Mouse (Mus musculus): ENCODE results near the gene Car2. TPM values are rescaled to one million over a fixed set of nuclear protein-coding genes. Genes with fewer than 3 reads are reported as not detected.
A peak's percentile ranks its signal among the peaks of the same experiment; 100 is the strongest.

Car2 gene
- polyA plus RNA-seq, 1 experiment from 2014 or later: 83.2 TPM

- no peak for ATAC-seq
- WGBS: 65% methylated on average over 9 of the region's 9 CpGs
- H3K27me3 ChIP-seq (replicated peaks; ENCODE audit: control insufficient read depth, insufficient read depth, low read length): no peaks in the 10 kb centered on the region
Measured at GRCm38 (mm10) chr3:14876325-14876918, 9.7 kb upstream of the Car2 start.

GRCm38 (mm10) chr3:14877251-14877909, 8.7 kb upstream of the Car2 start:
- Histone ChIP-seq H3K27ac (ENCODE audit: low read length) (no peak overlapping the region), H3K36me3 (ENCODE audit: control insufficient read depth, insufficient read depth, low read length) (no peaks in the 10 kb centered on the region), H3K4me2 (ENCODE audit: low read depth, low read length) (no peak overlapping the region), H3K4me3 (ENCODE audit: low read length) (no peak overlapping the region), H3K27me3 (replicated peaks; ENCODE audit: control insufficient read depth, insufficient read depth, low read length) (no peaks in the 10 kb centered on the region), H3K9ac (ENCODE audit: low read depth, low read length) (no peak overlapping the region), H3K9me3 (ENCODE audit: control insufficient read depth, low read length) (no peaks in the 10 kb centered on the region), H3K4me1 (ENCODE audit: control insufficient read depth, insufficient read depth, low read length) (no peaks in the 10 kb centered on the region)
- ATAC-seq: peak; percentile 65
- WGBS: 83% methylated on average over 7 of the region's 7 CpGs

More at GRCm38 (mm10) chr3:14876325-14876918, 9.7 kb upstream of the Car2 start:
- Histone ChIP-seq H3K4me3 (ENCODE audit: low read length) (no peak overlapping the region), H3K9me3 (ENCODE audit: control insufficient read depth, low read length) (no peaks in the 10 kb centered on the region), H3K27ac (ENCODE audit: low read length) (no peak overlapping the region), H3K4me1 (ENCODE audit: control insufficient read depth, insufficient read depth, low read length) (no peaks in the 10 kb centered on the region), H3K9ac (ENCODE audit: low read depth, low read length) (no peak overlapping the region), H3K36me3 (ENCODE audit: control insufficient read depth, insufficient read depth, low read length) (no peaks in the 10 kb centered on the region), H3K4me2 (ENCODE audit: low read depth, low read length) (no peak overlapping the region)

GRCm38 (mm10) chr3:14878749-14879223, 7.3 kb upstream of the Car2 start:
- Histone ChIP-seq H3K27ac (ENCODE audit: low read length) (no peak overlapping the region), H3K36me3 (ENCODE audit: control insufficient read depth, insufficient read depth, low read length) (no peaks in the 10 kb centered on the region), H3K27me3 (replicated peaks; ENCODE audit: control insufficient read depth, insufficient read depth, low read length) (no peaks in the 10 kb centered on the region), H3K4me1 (ENCODE audit: control insufficient read depth, insufficient read depth, low read length) (no peaks in the 10 kb centered on the region), H3K4me2 (ENCODE audit: low read depth, low read length) (no peak overlapping the region), H3K9me3 (ENCODE audit: control insufficient read depth, low read length) (no peaks in the 10 kb centered on the region), H3K9ac (ENCODE audit: low read depth, low read length) (no peak overlapping the region), H3K4me3 (ENCODE audit: low read length) (no peak overlapping the region)
- WGBS: 81% methylated on average over 6 of the region's 6 CpGs
- ATAC-seq: peak; percentile 80

- Histone ChIP-seq H3K36me3 (ENCODE audit: control insufficient read depth, insufficient read depth, low read length) (no peaks in the 10 kb centered on the region), H3K4me2 (ENCODE audit: low read depth, low read length) (no peak overlapping the region), H3K9ac (ENCODE audit: low read depth, low read length) (no peak overlapping the region), H3K27me3 (replicated peaks; ENCODE audit: control insufficient read depth, insufficient read depth, low read length) (no peaks in the 10 kb centered on the region), H3K9me3 (ENCODE audit: control insufficient read depth, low read length) (no peaks in the 10 kb centered on the region), H3K27ac (ENCODE audit: low read length) (no peak overlapping the region), H3K4me3 (ENCODE audit: low read length) (no peak overlapping the region), H3K4me1 (ENCODE audit: control insufficient read depth, insufficient read depth, low read length) (no peaks in the 10 kb centered on the region)
- no peak for ATAC-seq
- 87% methylated on average over 3 of the region's 3 CpGs for WGBS
Measured at GRCm38 (mm10) chr3:14879293-14879692, 6.8 kb upstream of the Car2 start.

GRCm38 (mm10) chr3:14880277-14880676, 5.8 kb upstream of the Car2 start:
- H3K4me2 ChIP-seq (ENCODE audit: low read depth, low read length): no peak overlapping the region
- no peaks in the 10 kb centered on the region for H3K4me1 ChIP-seq (ENCODE audit: control insufficient read depth, insufficient read depth, low read length)
- no peaks in the 10 kb centered on the region for H3K27me3 ChIP-seq (replicated peaks; ENCODE audit: control insufficient read depth, insufficient read depth, low read length)
- no peaks in the 10 kb centered on the region for H3K9me3 ChIP-seq (ENCODE audit: control insufficient read depth, low read length)
- no peak overlapping the region for H3K9ac ChIP-seq (ENCODE audit: low read depth, low read length)
- H3K4me3 ChIP-seq (ENCODE audit: low read length): no peak overlapping the region
- WGBS: 58% methylated on average over 2 of the region's 2 CpGs
- H3K27ac ChIP-seq (ENCODE audit: low read length): no peak overlapping the region
- no peaks in the 10 kb centered on the region for H3K36me3 ChIP-seq (ENCODE audit: control insufficient read depth, insufficient read depth, low read length)
- ATAC-seq: no peak

- Histone ChIP-seq H3K4me2 (ENCODE audit: low read depth, low read length) (no peak overlapping the region), H3K36me3 (ENCODE audit: control insufficient read depth, insufficient read depth, low read length) (no peaks in the 10 kb centered on the region), H3K4me3 (ENCODE audit: low read length) (no peak overlapping the region), H3K27me3 (replicated peaks; ENCODE audit: control insufficient read depth, insufficient read depth, low read length) (peaks cover 5% of the 10 kb centered on the region; the same call in 1 of the 2 replicates), H3K27ac (ENCODE audit: low read length) (no peak overlapping the region), H3K9me3 (ENCODE audit: control insufficient read depth, low read length) (no peaks in the 10 kb centered on the region), H3K9ac (ENCODE audit: low read depth, low read length) (no peak overlapping the region), H3K4me1 (ENCODE audit: control insufficient read depth, insufficient read depth, low read length) (no peaks in the 10 kb centered on the region)
- no peak for ATAC-seq
Measured at GRCm38 (mm10) chr3:14882005-14882404, 4.1 kb upstream of the Car2 start.

GRCm38 (mm10) chr3:14882756-14883155, 3.3 kb upstream of the Car2 start:
- Histone ChIP-seq H3K9me3 (ENCODE audit: control insufficient read depth, low read length) (no peaks in the 10 kb centered on the region), H3K4me3 (ENCODE audit: low read length) (no peak overlapping the region), H3K4me1 (ENCODE audit: control insufficient read depth, insufficient read depth, low read length) (no peaks in the 10 kb centered on the region), H3K27ac (ENCODE audit: low read length) (no peak overlapping the region; the same call in 1 of the 2 replicates), H3K9ac (ENCODE audit: low read depth, low read length) (no peak overlapping the region), H3K36me3 (ENCODE audit: control insufficient read depth, insufficient read depth, low read length) (no peaks in the 10 kb centered on the region), H3K27me3 (replicated peaks; ENCODE audit: control insufficient read depth, insufficient read depth, low read length) (peaks cover 6% of the 10 kb centered on the region; the same call in 1 of the 2 replicates), H3K4me2 (ENCODE audit: low read depth, low read length) (no peak overlapping the region)
- 57% methylated on average over 3 of the region's 3 CpGs for WGBS
- no peak for ATAC-seq

- H3K9me3 ChIP-seq (ENCODE audit: control insufficient read depth, low read length): no peaks in the 10 kb centered on the region
- no peak overlapping the region for H3K4me3 ChIP-seq (ENCODE audit: low read length)
- H3K36me3 ChIP-seq (ENCODE audit: control insufficient read depth, insufficient read depth, low read length): no peaks in the 10 kb centered on the region
- H3K27ac ChIP-seq (ENCODE audit: low read length): no peak overlapping the region
- no peak for ATAC-seq
- peaks cover 6% of the 10 kb centered on the region; the same call in 1 of the 2 replicates for H3K27me3 ChIP-seq (replicated peaks; ENCODE audit: control insufficient read depth, insufficient read depth, low read length)
- no peak overlapping the region for H3K4me2 ChIP-seq (ENCODE audit: low read depth, low read length)
- no peak overlapping the region for H3K9ac ChIP-seq (ENCODE audit: low read depth, low read length)
- H3K4me1 ChIP-seq (ENCODE audit: control insufficient read depth, insufficient read depth, low read length): no peaks in the 10 kb centered on the region
Measured at GRCm38 (mm10) chr3:14884826-14885225, 1.2 kb upstream of the Car2 start.

GRCm38 (mm10) chr3:14887134-14887666, 1.1 kb downstream of the Car2 start:
- Histone ChIP-seq H3K4me3 (ENCODE audit: low read length) (peak overlapping the region; percentile 80), H3K9ac (ENCODE audit: low read depth, low read length) (peak overlapping the region; percentile 80), H3K9me3 (ENCODE audit: control insufficient read depth, low read length) (no peaks in the 10 kb centered on the region), H3K27ac (ENCODE audit: low read length) (no peak overlapping the region), H3K4me2 (ENCODE audit: low read depth, low read length) (peak overlapping the region; percentile 93), H3K4me1 (ENCODE audit: control insufficient read depth, insufficient read depth, low read length) (no peaks in the 10 kb centered on the region), H3K27me3 (replicated peaks; ENCODE audit: control insufficient read depth, insufficient read depth, low read length) (peaks cover 6% of the 10 kb centered on the region; the same call in 1 of the 2 replicates), H3K36me3 (ENCODE audit: control insufficient read depth, insufficient read depth, low read length) (no peaks in the 10 kb centered on the region)
- 41% methylated on average over 11 of the region's 11 CpGs for WGBS
- no peak for ATAC-seq

All from intestine, embryonic 16.5 days (tissue).